Mouse (Mus musculus) adrenal gland, adult 2 months (tissue): ENCODE data around the gene Pcdh15. TPM values are rescaled to one million over a fixed set of nuclear protein-coding genes. Genes with fewer than 3 reads are reported as not detected.

ENCODE experiments used
- DNase-seq: peaks from one replicate; pipeline ENCODE4 v3.0.0; 2021
- long read RNA-seq: library from polyadenylated mRNA; stranded (forward); transcript quantifications from one replicate; pipeline ENCODE4 v2.0.0, GENCODE M21; 2021
- polyA plus RNA-seq: library from polyadenylated mRNA; depleted of rRNA; stranded (reverse); fragments of >200 nt; gene quantifications from 2 replicates; pipeline ENCODE4 v1.2.3, GENCODE M21; 2012; rRNA removed
- total RNA-seq, 2 experiments: library from RNA; stranded (reverse); gene quantifications; 2 replicates each; pipeline ENCODE4 v1.2.3; 2021

The Pcdh15 gene
- total RNA-seq = 1 to 10 TPM; 5.0 to 7.9 TPM
- 0.26 and 1.2 TPM in 2 replicates for polyA plus RNA-seq
- long read RNA-seq = 0 reads

GRCm38 (mm10) chr10:73098966-73099845, at the start of gene Pcdh15:
TSS of gene Pcdh15 (plus strand) at chr10:73099342.
- DNase-seq = peak; percentile 7

GRCm38 (mm10) chr10:73052074-73052473, 47.1 kb upstream of the Pcdh15 start:
- DNase-seq = no peak

GRCm38 (mm10) chr10:73059726-73060230, 39.4 kb upstream of the Pcdh15 start:
- DNase-seq = no peak

GRCm38 (mm10) chr10:73086703-73087102, 12.4 kb upstream of the Pcdh15 start:
- DNase-seq = no peak

- DNase-seq = peak; percentile 4
These were observed 2.5 kb upstream of the Pcdh15 start for GRCm38 (mm10) chr10:73096531-73097135.

DNA sequence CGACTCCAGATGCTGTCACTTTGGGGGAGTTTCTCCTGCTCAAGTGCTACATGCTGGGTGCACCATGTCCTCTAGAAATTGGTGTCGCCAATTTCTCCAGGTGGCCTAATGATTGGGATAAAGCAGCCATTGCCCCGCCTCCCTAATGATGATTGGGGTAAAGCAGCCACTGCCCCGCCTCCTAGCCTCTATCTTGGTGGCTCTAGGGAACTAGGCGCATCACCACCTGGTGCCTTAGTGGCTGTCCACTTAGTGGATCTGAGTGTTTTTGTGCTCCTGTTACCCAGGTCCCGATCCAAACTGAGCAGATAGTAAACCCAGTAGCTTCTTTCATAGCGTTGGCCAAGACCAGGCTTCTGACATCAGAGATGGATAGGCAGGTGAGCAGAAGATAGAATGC, 2.0 kb upstream of the Pcdh15 start:
- DNase-seq = no peak

GRCm38 (mm10) chr10:73097979-73098378, 1.2 kb upstream of the Pcdh15 start:
- peak; percentile 51 for DNase-seq

DNA sequence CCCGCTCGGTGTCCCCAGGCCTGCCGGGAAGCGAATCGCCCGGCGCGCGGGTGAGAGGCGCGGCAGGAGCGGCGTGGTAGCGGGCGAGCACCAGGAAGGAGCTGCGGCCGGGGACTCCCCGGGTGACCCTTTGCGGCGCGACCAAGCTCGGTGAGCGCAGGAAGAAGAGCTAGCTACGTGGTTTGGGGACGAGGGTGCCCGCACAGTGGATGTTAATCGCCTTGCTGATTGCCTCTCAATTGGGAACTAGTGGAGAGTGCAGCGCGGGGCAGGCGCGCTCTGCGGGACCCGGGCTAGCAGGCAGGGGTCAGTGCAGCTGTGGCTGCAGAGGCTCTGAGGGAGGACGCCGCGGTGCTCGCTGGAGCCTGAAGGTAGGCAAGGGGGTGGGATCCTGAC, 702 bp downstream of the Pcdh15 start:
- DNase-seq = no peak

- no peak for DNase-seq
These were observed 4.3 kb downstream of the Pcdh15 start for GRCm38 (mm10) chr10:73103383-73103994.

DNA sequence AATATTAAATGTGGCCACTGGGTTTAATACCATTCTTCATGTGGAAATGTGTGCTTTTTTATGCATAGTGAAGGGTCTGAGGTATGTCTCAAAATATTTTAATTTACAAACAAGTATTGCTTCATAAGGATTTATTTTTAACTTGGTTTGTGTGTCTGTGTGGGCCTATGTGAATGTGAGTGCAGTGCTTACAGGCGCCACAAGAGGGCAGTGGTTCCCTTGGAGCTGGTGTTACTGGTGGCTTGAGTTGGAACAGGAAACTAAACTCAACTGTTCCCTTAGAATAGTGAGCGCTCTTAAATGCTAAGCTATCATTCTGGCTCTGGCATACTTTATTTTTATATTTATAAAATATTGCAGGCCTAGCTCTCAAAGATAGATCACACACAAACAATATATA, 6.8 kb downstream of the Pcdh15 start:
- DNase-seq = peak; percentile 20

GRCm38 (mm10) chr10:73137985-73138384, 38.8 kb downstream of the Pcdh15 start:
- DNase-seq = no peak

- DNase-seq = no peak
These were observed 48.4 kb downstream of the Pcdh15 start for GRCm38 (mm10) chr10:73147543-73147942.

DNA sequence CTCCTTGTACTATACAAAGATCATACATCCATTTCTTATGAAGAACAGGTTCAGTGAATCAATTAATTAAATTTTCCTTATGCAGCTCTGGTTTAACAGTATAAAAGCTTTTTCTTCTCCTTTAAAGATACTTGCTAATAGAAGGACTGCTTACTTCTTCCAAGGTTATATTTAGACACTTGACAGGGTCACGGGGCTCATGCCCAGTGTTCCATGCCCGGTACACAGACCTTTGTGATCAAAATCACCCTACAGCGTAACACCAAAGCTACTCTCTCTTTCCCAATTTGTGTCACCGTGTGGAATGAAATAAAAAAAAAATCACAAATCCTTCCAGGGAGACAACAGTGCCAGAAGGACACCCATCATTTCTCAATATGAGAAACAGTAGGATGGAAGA, 48.8 kb downstream of the Pcdh15 start:
- no peak for DNase-seq

DNA sequence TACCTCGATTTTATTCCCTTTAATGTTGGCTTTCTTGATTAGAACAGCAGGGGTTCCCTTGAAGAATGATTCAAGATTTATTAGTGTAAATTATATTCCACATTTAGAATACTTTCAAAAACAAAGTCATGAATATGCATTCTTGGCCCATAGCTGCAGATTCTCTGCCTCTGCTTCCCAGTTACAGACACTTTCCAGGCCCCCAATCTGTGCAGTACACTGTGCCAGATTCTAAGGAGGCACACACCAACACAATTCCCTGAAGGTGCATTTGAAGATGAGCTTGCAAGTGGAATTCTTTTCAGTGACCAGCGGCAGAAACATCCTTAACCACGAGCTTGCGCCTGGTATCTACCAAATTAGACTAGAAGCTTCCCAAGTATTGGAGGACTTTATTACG, 55.4 kb downstream of the Pcdh15 start:
- DNase-seq = no peak

DNA sequence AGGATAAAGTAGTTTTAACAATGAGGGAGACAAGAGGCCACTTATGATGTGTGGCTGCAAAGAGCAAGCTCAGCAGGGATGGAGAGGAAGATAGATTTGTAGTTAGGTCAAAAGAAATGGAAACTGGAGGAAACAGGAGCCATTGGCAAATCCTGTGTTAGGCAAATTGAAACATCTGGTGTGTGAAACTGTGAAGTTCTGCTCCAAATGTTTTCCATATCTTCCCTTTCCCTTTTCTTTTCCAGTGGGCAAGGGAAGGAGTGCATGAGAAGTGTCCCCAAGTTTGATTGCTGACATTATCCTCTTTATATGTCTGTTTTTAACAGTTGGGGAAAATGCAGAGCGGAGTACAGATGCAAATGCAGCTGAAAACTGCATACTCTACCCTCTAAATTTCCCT, 62.6 kb downstream of the Pcdh15 start:
- no peak for DNase-seq

- DNase-seq = no peak
These were observed 116.9 kb downstream of the Pcdh15 start for GRCm38 (mm10) chr10:73216001-73216400.

DNA sequence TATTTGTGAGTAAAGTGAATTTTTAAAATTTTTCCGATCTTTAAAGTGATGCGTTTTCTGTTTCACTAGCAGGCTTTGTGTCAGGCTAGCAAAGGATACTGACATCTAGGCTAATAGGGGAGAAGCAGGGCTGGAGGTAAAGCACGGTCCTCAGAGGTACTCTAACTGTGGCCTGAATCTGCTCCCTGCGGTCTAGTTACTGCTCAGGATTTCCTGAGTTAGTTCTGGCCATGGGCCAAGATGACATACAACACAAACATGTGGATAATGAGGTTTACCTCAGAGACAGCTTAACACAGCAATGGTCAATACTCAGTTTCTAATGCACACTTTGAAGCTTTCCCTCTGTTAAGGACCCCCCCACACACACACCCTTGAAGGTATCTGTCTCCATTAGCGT, 143.2 kb downstream of the Pcdh15 start:
- DNase-seq = no peak

- no peak for DNase-seq
These were observed 181.3 kb downstream of the Pcdh15 start for GRCm38 (mm10) chr10:73280438-73280837.

DNA sequence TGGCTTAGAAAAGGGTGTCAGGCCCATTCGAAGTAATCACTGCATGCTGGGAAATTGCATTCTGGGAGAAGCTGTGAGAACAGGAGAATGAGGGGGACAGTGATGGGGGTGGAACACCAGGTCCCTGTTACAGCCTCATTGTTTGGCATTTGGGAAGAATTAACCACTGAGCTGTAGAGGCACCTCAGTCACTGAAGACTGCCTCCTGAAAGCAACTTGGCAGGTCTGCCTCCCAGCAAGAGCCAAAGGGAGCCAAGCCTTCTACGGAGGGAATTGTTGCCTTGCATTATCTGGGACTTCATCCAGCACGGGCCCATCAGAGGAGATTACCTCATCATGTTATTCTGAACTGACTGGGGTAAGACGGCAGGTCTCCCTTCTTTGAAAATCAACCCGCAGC, 197.3 kb downstream of the Pcdh15 start:
- peak; percentile 4 for DNase-seq

DNA sequence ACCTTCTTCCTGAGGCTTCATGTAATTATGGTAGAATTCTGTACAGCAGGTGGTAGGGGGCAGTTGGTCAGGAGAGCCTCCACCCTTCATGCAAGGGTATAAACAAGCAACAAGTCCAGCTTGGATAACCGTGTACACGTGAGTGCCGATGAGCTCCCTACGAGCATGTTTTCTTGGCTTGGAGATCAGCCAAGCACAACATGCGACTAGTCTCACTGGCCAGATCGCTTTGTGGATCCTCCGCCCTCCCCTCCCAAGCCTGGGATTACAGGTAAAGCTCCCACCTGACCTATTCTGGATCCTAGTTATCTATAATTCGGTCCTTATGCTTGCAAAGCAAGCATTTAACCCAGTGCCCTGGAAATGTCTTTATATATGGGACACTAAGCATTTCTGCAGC, 202.8 kb downstream of the Pcdh15 start:
- DNase-seq = peak; percentile 4

- no peak for DNase-seq
These were observed 207.5 kb downstream of the Pcdh15 start for GRCm38 (mm10) chr10:73306677-73307076.

DNA sequence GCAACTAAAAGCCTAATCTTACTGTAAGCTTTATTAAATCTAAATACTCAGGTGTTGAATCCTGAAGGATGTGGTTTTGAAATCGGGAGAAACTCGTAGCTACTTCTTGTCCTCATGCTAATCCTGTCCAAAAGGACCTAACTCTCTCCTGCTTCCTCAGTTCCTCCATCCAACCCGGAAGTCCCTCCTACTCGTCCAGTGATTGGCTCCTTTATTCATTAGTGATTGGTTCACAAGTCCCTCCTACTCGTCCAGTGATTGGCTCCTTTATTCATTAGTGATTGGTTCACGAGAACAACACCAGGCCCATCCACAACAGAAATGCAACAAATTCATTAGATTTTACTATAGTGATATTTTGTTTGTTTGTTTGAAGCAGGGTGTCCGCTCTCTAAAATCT, 227.7 kb downstream of the Pcdh15 start:
- no peak for DNase-seq

- DNase-seq = peak; percentile 4
These were observed 234.3 kb downstream of the Pcdh15 start for GRCm38 (mm10) chr10:73333426-73333825.
